Mouse (Mus musculus): Measurements from ENCODE around the gene Zfand2b.

- TF ChIP-seq POLR2A (IDR thresholded peaks at IDR 0.05; ENCODE audit: low read depth, low read length) (no peak), CTCF (IDR thresholded peaks at IDR 0.05; ENCODE audit: borderline replicate concordance, insufficient read depth, low read length) (no peak)
These were observed 43.0 kb upstream of the Zfand2b start for GRCm38 (mm10) chr1:75125418-75125817.
